Mouse (Mus musculus): Measurements from ENCODE around the gene Gm20388. TPM values are rescaled to one million over a fixed set of nuclear protein-coding genes. Genes with fewer than 3 reads are reported as not detected.
A peak's percentile ranks its signal among the peaks of the same experiment; 100 is the strongest.

Gm20388 gene
- polyA plus RNA-seq, 1 experiment from 2014 or later = not detected

DNA sequence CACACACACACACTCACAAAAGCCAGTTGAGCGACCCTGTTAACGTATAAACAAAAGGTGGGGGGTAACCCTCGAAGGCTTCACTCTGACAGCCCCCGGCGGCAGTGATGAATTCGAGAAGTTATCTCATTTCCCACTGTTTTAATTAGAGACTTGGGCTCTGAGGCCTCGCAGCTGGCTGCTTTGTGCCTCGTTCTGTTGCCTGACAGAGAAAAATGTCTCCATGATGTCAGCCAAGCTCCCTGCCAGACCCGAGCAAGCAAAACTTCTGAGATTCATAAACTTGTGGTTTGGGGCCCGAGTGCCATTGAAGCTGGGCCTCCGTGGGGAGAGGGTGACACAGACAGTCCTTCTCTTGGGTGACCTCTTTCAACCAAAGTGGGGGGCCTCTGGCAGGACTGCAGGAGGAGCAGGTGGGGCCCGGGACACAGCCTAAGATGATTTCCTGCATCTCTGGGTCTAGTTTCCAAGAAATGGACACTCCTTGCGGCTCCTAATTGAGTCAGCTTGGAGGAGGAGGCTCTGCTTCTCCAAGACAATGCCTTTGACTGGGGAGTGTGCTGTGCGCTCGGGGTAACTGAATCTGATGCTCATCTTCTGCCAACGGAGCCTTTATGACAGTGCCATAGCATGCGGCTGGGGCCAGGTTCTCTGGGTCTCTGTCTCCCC lies 1092.4 kb downstream of the Gm20388 start:
- 0 out of 2 replicates have a peak overlapping the region, but pooled peaks have one; percentile 9 for H3K27ac ChIP-seq (ENCODE audit: low read depth, low read length)
- no peaks in the 10 kb centered on the region for H3K27me3 ChIP-seq (replicated peaks; ENCODE audit: control insufficient read depth, insufficient read depth, low read length)
- no peak overlapping the region for H3K9ac ChIP-seq (ENCODE audit: low read depth, low read length)
- H3K9me3 ChIP-seq (ENCODE audit: control insufficient read depth) = no peaks in the 10 kb centered on the region; the same call in 1 of the 2 replicates
- ATAC-seq = no peak
- no peaks in the 10 kb centered on the region for H3K36me3 ChIP-seq (ENCODE audit: control insufficient read depth, insufficient read depth)
- no peak overlapping the region for H3K4me3 ChIP-seq (ENCODE audit: low read depth, low read length)
- no peak overlapping the region for H3K4me2 ChIP-seq (replicated peaks; ENCODE audit: low read depth)
- WGBS = 43% methylated on average over 17 of the region's 17 CpGs
- no peaks in the 10 kb centered on the region for H3K4me1 ChIP-seq (replicated peaks; ENCODE audit: control insufficient read depth, insufficient read depth, low read length)
- no peak for TF ChIP-seq CTCF (IDR thresholded peaks at IDR 0.05; ENCODE audit: low read depth)

DNA sequence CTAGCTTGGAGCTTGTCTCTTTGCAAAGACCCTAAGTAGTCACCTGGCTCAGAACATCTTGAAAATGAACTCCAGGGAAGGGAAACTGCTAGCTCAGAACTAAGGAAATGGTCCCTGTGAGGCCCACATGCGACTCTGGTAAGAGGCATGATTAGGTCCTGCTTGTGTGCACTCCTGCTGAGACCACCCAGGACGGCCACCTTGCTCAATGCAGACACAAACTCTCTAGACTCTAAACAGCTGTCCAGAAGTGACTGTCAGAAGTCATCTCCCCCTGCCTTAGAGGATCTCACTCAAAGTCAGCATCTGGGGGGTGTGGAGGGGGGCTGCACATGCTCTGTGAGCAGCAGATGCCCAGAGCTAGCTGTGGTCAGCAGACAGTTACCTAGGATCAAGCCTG lies 1093.0 kb downstream of the Gm20388 start:
- 55% methylated on average over 2 of the region's 2 CpGs for WGBS
- H3K9ac ChIP-seq (ENCODE audit: low read depth, low read length) = no peak overlapping the region

DNA sequence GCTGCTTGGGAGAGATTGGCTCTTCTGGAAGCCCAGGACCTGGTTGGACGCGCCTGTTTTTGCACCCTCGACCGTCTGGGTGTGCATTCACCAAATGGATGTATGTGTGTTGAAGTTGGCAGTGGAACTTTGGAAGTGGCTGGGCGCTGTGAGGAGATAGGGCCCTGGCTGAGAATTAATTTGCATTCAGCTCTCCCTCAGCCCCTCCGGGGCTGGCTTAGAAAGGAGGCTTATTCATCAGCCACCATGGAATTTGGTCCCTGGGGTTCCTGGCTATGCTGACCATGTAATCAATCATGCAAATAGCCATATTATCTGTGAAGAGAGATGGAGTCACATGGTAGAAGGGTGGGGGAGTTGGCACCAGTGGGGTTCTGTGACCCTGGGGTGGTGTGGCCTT lies 1102.7 kb downstream of the Gm20388 start:
- no peak overlapping the region for H3K9ac ChIP-seq (ENCODE audit: low read depth, low read length)
- TF ChIP-seq CTCF (IDR thresholded peaks at IDR 0.05; ENCODE audit: low read depth) = no peak
- H3K9me3 ChIP-seq (ENCODE audit: control insufficient read depth) = no peaks in the 10 kb centered on the region
- ATAC-seq = no peak
- H3K36me3 ChIP-seq (ENCODE audit: control insufficient read depth, insufficient read depth) = no peaks in the 10 kb centered on the region
- H3K4me1 ChIP-seq (replicated peaks; ENCODE audit: control insufficient read depth, insufficient read depth, low read length) = no peaks in the 10 kb centered on the region
- no peak overlapping the region for H3K4me2 ChIP-seq (replicated peaks; ENCODE audit: low read depth)
- H3K27me3 ChIP-seq (replicated peaks; ENCODE audit: control insufficient read depth, insufficient read depth, low read length) = no peaks in the 10 kb centered on the region
- H3K27ac ChIP-seq (ENCODE audit: low read depth, low read length) = no peak overlapping the region
- no peak overlapping the region for H3K4me3 ChIP-seq (ENCODE audit: low read depth, low read length)
- 60% methylated on average over 6 of the region's 6 CpGs for WGBS

More for the DNA sequence above, 1093.0 kb downstream of the Gm20388 start:
- TF ChIP-seq CTCF (IDR thresholded peaks at IDR 0.05; ENCODE audit: low read depth) = no peak
- H3K27me3 ChIP-seq (replicated peaks; ENCODE audit: control insufficient read depth, insufficient read depth, low read length) = no peaks in the 10 kb centered on the region
- H3K4me1 ChIP-seq (replicated peaks; ENCODE audit: control insufficient read depth, insufficient read depth, low read length) = no peaks in the 10 kb centered on the region
- ATAC-seq = no peak
- no peaks in the 10 kb centered on the region; the same call in 1 of the 2 replicates for H3K9me3 ChIP-seq (ENCODE audit: control insufficient read depth)
- H3K4me3 ChIP-seq (ENCODE audit: low read depth, low read length) = no peak overlapping the region
- 0 out of 2 replicates have a peak overlapping the region, but pooled peaks have one; percentile 9 for H3K27ac ChIP-seq (ENCODE audit: low read depth, low read length)
- no peak overlapping the region for H3K4me2 ChIP-seq (replicated peaks; ENCODE audit: low read depth)
- H3K36me3 ChIP-seq (ENCODE audit: control insufficient read depth, insufficient read depth) = no peaks in the 10 kb centered on the region

DNA sequence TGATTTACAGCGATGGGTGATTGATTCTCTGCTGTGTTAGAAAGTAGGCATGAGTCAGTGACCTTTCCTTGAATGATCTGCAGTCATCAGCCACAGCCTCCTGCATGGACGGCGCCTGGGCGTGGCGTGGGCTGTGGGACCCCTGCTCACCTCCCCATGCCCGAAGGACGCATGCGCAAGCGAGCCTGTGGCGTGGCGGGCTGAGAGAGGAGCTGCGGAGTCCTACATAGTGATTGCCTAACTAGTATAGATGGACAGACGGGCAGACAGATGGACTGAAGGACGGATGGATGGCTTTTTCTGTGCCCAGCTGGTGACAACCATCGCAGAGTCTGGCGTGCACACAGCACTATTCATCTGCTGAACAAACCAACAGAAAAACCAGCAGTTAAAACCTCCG lies 1106.0 kb downstream of the Gm20388 start:
- TF ChIP-seq CTCF (IDR thresholded peaks at IDR 0.05; ENCODE audit: low read depth) = no peak
- H3K4me3 ChIP-seq (ENCODE audit: low read depth, low read length) = no peak overlapping the region
- no peaks in the 10 kb centered on the region for H3K4me1 ChIP-seq (replicated peaks; ENCODE audit: control insufficient read depth, insufficient read depth, low read length)
- 64% methylated on average over 17 of the region's 17 CpGs for WGBS
- H3K4me2 ChIP-seq (replicated peaks; ENCODE audit: low read depth) = no peak overlapping the region
- no peak overlapping the region for H3K9ac ChIP-seq (ENCODE audit: low read depth, low read length)
- no peak for ATAC-seq
- no peaks in the 10 kb centered on the region for H3K27me3 ChIP-seq (replicated peaks; ENCODE audit: control insufficient read depth, insufficient read depth, low read length)
- no peaks in the 10 kb centered on the region for H3K36me3 ChIP-seq (ENCODE audit: control insufficient read depth, insufficient read depth)
- H3K27ac ChIP-seq (ENCODE audit: low read depth, low read length) = no peak overlapping the region
- no peaks in the 10 kb centered on the region for H3K9me3 ChIP-seq (ENCODE audit: control insufficient read depth)

DNA sequence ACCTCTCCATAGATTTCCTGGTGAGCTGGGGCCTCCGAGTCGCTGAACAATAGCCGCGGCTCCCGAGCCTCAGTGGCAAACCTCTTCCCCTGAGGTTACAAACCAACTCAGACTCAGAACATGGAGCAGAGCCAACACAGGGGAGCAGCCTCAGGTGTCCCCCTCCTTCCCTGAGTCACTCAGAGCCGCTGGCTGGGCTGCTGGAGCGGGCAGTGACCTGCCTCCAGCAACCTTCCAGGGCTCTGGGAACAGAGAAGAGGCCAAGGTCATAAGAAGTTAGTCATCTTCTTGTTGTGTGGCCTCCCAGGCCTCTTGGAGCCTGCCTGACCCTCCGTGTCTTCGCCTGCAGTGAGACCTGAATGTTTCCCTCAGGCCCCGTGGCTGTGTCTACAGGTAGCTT lies 1107.6 kb downstream of the Gm20388 start:
- Histone ChIP-seq H3K9ac (ENCODE audit: low read depth, low read length) (no peak overlapping the region), H3K4me1 (replicated peaks; ENCODE audit: control insufficient read depth, insufficient read depth, low read length) (no peaks in the 10 kb centered on the region), H3K4me2 (replicated peaks; ENCODE audit: low read depth) (no peak overlapping the region), H3K36me3 (ENCODE audit: control insufficient read depth, insufficient read depth) (no peaks in the 10 kb centered on the region), H3K27ac (ENCODE audit: low read depth, low read length) (no peak overlapping the region), H3K27me3 (replicated peaks; ENCODE audit: control insufficient read depth, insufficient read depth, low read length) (no peaks in the 10 kb centered on the region), H3K9me3 (ENCODE audit: control insufficient read depth) (no peaks in the 10 kb centered on the region), H3K4me3 (ENCODE audit: low read depth, low read length) (no peak overlapping the region)
- ATAC-seq = no peak
- no peak for TF ChIP-seq CTCF (IDR thresholded peaks at IDR 0.05; ENCODE audit: low read depth)
- WGBS = 77% methylated on average over 10 of the region's 10 CpGs

DNA sequence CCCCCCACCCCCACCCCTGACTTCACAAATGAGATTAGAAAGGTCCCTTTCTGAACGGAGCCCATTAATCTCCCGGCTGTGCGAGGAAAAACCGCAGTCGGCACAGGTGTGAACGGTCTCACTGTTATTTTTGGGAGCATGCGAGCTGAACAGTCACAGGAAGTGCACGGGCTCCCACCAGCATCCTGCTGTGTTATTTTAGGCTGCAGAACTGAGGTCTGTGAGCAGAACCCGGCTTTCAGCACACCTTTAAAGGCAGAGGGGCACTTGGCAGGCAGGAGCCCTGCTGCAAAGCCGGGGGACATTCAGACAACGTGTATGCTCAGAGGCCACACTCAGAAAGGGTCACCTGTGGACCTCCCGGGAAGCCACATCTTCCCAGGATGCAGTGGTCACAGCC lies 1110.8 kb downstream of the Gm20388 start:
- H3K9me3 ChIP-seq (ENCODE audit: control insufficient read depth) = no peaks in the 10 kb centered on the region
- ATAC-seq = no peak
- H3K27me3 ChIP-seq (replicated peaks; ENCODE audit: control insufficient read depth, insufficient read depth, low read length) = no peaks in the 10 kb centered on the region
- H3K4me1 ChIP-seq (replicated peaks; ENCODE audit: control insufficient read depth, insufficient read depth, low read length) = no peaks in the 10 kb centered on the region
- H3K9ac ChIP-seq (ENCODE audit: low read depth, low read length) = no peak overlapping the region
- no peaks in the 10 kb centered on the region for H3K36me3 ChIP-seq (ENCODE audit: control insufficient read depth, insufficient read depth)
- 45% methylated on average over 12 of the region's 12 CpGs for WGBS
- no peak overlapping the region for H3K4me2 ChIP-seq (replicated peaks; ENCODE audit: low read depth)
- TF ChIP-seq CTCF (IDR thresholded peaks at IDR 0.05; ENCODE audit: low read depth) = no peak
- H3K27ac ChIP-seq (ENCODE audit: low read depth, low read length) = no peak overlapping the region
- no peak overlapping the region for H3K4me3 ChIP-seq (ENCODE audit: low read depth, low read length)
